Mouse (Mus musculus) layer of hippocampus, adult 9-11 months (tissue): Measurements from ENCODE around the gene Dph1.

Source experiments
- DNase-seq: peaks from one replicate; pipeline ENCODE4 v3.0.0; 2022

Dph1 gene

GRCm38 (mm10) chr11:75131300-75131699 is 59.7 kb downstream of the Dph1 start:
- no peak for DNase-seq

GRCm38 (mm10) chr11:75129481-75129880 is 61.6 kb downstream of the Dph1 start:
- no peak for DNase-seq
